Mouse (Mus musculus) yolk sac, embryonic 10.5 days (tissue): ENCODE results near the gene Memo1.
"Not testable (repeated sequence)": the region's sequence is repeated elsewhere in the genome, so short reads cannot be mapped to it uniquely, and the experiment has no call there.

Experiments
- DNase-seq: peaks from one replicate; pipeline ENCODE4 v3.0.0-alpha.2; 2017; ENCODE audit warnings: low spot score

Gene Memo1

DNA sequence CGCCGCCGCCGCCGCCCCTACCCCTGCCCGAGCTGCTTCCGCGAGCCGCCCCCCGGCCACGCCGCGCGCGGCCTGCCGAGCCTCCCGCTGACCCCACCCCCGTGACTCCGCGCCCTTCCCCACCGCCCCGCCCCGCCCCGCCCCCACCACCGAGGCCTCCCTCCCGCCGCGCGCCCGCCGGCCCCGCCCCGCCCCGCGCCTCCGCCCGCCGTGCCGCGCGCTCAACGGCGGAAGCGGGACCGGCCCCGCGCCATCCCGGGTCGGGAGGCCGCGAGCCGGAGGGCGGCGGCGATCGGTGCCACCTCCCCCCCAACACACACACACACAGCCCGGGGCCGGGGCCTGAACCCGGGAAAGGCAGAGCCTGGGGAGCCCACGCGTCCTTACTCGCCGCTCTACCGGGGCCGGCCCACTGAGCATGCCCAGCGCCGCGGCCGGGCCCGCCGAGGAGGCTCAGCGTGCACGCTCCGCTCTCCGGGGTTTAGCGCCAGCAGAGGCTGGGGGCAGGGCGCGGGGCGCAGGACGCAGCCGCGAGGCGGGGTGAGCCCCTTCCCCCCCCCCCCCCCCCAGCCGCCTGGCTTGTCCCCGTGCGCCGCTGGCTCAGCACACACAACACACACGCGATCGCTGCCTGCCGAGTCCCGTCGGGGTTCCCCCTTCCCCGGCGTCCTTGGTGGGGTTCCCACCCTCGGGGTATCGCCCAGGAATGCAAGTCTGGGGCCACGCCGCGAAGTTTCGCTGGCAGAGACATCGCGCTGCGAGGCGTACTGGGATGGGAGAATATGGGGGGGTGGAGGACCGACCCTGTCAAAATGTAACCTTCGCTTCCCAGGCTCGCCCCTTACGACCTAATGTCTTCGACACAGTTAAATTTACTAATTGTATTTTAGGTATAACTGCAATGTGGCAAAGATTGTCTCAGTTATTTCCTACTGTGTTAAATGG, at the start of gene Memo1:
Gene Memo1 (minus strand): TSS at position 496 of the 945 bp plus-strand sequence.
- DNase-seq = peak; percentile 88

DNA sequence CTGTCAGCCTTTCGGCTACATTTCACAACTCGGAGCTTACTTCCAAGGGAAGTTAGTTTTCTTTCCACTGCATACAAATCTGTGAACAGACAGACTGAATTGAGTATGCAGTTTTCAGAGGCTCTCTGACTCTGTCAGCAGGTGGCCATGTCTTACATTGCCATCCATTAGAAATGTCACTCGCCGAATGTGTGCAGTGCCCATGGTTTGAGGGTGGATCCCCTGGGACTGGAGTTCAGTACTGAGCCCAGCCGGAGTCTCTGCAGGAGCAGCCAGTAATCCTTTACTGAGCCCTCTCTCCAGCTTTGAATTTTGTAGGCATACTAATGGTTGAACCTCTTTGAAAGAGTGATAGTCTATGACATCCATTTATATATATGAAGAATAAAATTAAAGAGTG, 45.8 kb upstream of the Memo1 start:
- no peak for DNase-seq

DNA sequence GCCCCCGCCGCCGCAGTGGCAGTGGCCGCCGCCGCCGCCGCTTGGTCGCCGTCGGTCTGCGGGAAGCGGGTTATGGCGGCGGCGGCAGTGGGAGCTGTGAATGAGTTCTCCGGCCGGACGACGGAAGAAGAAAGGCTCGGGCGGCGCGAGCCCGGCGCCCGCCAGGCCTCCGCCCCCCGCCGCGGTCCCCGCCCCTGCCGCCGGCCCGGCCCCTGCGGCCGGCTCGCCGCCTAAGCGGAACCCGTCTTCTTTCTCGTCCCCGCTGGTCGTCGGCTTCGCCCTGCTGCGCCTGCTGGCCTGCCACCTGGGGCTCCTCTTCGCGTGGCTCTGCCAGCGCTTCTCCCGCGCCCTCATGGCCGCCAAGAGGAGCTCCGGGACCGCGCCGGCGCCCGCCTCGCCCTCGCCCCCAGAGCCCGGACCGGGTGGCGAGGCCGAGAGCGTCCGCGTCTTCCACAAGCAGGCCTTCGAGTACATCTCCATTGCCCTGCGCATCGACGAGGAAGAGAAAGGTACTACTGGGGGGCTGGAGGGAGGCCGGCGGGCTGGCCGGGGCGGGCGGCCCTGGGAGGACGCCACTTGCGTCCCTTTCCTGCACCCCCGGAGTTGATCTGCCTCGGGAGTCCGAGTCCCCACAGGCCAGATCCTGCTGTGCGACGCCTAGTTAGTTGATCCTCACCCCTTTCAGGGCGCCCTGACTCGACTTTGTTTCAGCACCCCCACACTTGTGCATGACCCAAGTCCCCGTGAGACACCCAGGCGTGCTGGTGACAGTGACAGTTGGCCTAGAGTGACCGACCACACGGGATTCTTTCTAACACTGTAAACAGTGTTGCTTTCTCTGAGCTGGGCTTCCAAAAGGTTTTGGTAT, 43.9 kb upstream of the Memo1 start, which contains the start of gene Spast:
Gene Spast (plus strand): TSS at position 51 of the 868 bp plus-strand sequence.
- peak; percentile 74 for DNase-seq

DNA sequence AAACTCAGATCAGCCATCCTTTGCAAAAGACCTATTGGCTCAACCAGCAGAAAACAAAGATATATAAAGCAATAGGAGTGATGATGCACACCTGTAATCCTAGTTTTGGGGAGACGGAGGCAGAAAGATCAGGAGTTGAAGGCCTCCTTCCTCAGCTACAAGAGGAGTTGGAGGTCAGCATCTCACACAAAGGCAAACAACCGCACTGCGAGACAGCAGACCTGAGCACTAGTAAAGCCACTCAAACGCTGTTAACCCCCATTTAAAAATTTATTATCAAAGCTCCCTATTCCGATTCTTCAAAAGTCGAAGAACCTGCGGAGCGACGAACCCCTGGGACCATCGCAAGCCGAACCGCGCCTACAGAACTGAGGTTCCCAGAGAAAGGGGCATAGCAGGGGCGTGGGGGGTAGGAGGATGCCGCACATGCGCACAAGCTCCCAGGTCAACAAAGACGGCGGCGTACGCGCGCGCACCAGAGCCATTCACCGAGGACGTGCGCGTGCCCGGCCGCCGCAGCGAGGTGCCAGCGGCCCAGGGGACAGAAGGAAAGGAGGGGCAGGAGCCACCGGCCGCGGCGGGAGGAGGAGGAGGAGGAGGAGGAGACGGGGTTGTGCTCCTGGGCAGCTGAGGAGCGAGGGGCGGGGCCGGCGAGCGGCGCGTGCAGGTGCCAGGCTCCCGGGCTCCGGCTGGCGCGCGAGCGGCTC, 43.1 kb upstream of the Memo1 start:
- DNase-seq = peak; percentile 94

DNA sequence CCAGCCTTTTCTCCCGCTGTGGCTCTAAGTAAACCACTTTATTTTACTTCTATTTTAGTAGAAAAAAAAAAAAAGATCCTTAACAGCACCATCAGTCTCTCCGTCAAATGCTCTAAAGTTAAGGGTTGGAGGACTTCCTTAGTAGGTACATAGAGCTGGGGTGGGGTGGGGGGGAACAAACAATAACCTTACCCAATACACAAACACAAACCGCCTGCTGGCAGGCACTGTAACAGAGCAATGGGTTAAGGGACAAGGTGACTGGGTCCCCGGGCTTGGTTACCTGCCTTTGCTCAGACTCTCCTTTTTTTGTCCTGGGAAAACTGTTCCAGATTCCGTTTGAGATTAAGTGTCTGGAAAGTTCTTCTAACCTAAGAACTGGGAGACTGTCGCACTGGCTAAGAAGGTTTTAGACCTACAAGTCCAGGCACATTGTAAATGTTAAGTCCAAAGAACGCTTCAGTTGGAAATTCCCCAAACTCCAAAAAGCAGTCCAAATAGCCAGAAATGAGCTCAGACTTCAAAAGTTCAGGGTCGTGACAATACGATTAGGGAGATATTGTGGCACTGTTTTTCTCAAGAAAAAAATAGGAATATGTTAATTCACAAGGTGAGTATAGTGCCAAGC, 35.8 kb upstream of the Memo1 start:
- DNase-seq = no peak

DNA sequence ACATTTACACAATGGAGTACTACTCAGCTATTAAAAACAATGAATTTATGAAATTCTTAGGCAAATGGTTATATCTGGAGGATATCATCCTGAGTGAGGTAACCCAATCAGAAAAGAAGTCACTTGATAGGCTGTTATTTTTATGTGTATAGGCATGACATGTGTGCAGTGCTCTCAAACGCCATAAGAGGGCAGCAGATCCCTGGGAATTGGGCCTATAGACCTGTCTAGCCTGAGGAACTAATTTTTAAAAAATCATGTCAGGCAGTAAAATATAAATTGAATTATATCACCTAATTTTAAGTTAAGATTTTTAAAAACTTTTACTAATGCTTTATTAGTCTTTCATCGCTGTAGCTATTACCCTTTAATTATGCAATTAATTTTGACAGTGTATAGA, 32.8 kb upstream of the Memo1 start:
- peak; percentile 13 for DNase-seq

- not testable (repeated sequence) for DNase-seq
These were observed 31.9 kb upstream of the Memo1 start for GRCm38 (mm10) chr17:74327195-74327594.

DNA sequence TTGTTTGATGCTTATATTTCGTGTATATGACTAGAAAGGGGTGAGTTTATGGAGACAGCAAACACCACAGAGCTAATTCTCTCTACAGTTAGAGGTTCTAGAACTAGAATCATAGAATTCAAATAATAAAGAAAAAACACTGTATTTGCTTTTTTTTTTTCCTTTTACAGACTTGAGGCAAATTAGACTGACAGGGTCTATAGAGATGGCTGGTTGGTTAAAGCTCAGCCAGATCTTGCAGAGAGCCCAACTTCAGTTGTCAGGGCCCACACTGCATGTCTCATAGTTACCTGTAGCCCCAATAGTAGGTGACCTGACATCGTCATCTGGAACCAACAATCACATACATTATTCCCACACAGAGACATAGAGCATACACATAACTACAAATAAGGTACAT, 28.5 kb upstream of the Memo1 start, which contains the start of gene Dpy30:
Gene Dpy30 (minus strand): TSS at position 101 of the 400 bp plus-strand sequence.
- DNase-seq = no peak

GRCm38 (mm10) chr17:74322400-74323054, 27.2 kb upstream of the Memo1 start:
- DNase-seq = no peak

DNA sequence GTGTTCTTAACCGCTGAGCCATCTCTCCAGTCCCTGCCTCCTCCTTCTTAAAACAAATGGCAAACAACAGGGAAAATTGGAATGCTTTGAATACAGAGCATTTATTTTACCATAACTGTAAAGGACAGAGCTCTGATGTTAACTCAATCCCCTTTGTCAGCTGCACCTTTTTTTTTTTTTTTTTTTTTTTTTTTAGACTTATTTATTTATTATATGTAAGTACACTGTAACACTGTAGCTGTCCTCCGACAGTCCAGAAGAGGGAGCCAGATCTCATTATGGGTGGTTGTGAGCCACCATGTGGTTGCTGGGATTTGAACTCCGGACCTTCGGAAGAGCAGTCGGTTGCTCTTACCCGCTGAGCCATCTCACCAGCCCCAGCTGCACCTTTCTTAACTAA, 23.4 kb upstream of the Memo1 start:
- no peak for DNase-seq

DNA sequence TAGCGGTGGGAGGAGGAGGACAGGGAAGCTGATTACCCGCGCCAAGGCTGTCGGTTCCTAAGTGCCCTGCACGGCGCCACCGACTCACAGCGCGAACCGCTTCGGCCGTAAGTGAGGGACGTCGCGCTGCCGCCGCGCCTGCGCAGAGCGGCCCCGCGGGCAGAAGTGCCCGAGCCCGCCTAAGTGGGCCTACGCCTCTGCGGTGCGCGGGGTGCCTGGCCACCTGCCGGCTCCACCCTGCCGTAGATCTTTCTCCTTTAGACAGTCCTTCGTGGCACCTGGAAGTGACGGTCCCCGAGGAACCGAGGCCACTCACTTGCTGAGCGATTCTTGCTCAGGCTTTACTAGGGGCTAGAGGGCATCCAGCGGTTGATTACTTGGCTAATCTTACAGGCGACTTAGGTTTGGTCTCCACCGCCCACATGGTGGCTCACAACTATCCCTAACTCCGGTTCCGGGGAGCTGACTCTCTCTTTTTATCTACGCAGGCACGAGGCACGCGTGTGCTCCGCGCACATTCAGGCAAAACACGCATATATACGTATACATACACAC, 21.1 kb upstream of the Memo1 start:
- peak; percentile 89 for DNase-seq

DNA sequence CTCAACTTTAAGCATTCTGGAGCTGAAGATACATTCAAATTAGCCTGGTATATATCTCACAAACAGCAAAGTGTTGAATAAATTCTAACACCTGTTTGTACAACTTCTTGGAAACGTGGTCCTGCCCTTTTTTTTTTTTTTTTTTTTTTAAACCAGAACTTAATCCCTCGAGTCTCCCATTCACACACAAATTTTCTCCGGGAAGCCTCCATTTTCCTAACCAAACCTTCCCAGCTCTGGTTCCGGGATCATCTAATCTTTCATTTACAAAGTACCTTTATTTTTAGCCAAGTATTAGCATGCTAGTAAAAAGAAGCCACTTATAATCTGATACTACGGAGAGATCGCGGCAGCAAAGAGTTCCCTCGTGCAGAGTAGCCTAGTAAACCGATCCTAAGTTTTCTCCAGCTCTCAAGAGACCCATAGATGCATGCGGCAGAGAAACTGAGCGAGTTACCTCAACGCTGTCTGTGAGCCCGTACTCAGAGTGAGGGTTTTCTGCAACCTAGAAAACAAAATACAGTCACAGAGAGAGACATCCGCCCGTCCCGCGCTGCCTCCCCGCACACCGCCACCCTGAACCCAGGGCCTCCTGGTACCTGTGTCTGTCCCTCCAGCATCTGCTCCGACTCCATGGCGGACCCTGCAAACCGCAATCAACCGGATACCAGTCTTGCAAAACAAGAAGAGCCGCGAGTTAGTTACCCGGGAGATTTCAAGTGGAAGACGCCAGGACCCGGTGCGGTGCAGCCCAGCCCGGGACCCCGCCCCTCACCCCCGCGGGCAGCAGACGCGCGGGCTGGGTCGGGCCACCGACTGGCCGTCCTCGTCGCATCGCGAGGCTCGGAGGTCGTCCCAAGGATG, 20.4 kb upstream of the Memo1 start:
- no peak for DNase-seq

GRCm38 (mm10) chr17:74306021-74306420, 10.7 kb upstream of the Memo1 start:
- DNase-seq = no peak

GRCm38 (mm10) chr17:74305616-74306015, 10.3 kb upstream of the Memo1 start:
- DNase-seq = no peak

DNA sequence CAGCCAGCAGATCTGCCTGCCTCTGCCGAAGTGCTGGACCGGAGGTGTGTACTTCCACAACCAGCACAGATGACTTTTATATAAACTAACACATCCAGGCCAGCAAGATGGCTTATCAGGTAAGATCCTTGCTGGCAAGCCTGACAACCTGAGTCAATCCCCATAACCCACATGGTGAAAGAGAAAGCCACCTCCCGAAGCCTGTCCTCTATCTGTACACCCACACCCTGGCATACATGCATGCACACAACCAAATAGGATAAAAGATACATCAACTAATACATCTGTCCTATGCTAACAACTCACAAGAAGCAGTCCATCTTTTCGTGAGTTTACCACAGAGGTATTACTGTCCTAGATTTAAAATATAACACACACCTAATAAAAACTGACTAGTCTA, 8.7 kb upstream of the Memo1 start:
- no peak for DNase-seq

- DNase-seq = no peak
These were observed 4.8 kb upstream of the Memo1 start for GRCm38 (mm10) chr17:74300089-74300488.

DNA sequence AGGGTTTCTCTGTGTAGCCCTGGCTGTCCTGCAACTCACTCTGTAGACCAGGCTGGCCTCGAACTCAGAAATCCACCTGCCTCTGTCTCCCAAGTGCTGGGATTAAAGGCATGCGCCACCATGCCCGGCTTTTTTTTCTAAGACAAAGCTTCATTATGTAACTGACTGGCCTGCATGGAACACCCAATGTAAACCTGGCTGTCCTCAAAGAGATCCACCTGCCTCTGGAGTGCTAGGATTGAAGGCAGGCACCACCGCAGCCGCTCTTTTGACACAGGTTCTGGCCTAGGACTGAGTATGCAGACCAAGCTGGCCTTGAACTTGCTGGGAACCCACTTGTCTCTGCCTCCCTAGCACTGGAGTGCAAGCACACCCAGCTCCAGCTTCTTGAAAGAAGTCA, 1.7 kb upstream of the Memo1 start:
- not testable (repeated sequence) for DNase-seq

GRCm38 (mm10) chr17:74296076-74296823, 929 bp upstream of the Memo1 start:
- no peak for DNase-seq
